Mouse (Mus musculus) CD8-positive naive resting alpha-beta T cell, adult 2 months (primary cell): ENCODE data around the gene Rph3al.

Experiments used
- DNase-seq, 2 experiments: peaks; one replicate each; pipeline ENCODE4 v3.0.0; 2022; ENCODE audit warnings: low read depth in 2 of 2, low spot score in 2 of 2

Rph3al gene

GRCm38 (mm10) chr11:75833081-75833480 lies 105.1 kb downstream of the Rph3al start:
- DNase-seq = no peak

- no peak for DNase-seq
These were observed 107.8 kb downstream of the Rph3al start for GRCm38 (mm10) chr11:75830386-75830785.

GRCm38 (mm10) chr11:75827414-75827813 lies 110.8 kb downstream of the Rph3al start:
- DNase-seq = no peak

GRCm38 (mm10) chr11:75823506-75823905 lies 114.7 kb downstream of the Rph3al start:
- no peak for DNase-seq

GRCm38 (mm10) chr11:75813085-75813484 lies 125.1 kb downstream of the Rph3al start:
- DNase-seq = no peak

GRCm38 (mm10) chr11:75811900-75812299 lies 126.3 kb downstream of the Rph3al start:
- DNase-seq = no peak

- DNase-seq = no peak
These were observed 127.7 kb downstream of the Rph3al start for GRCm38 (mm10) chr11:75810526-75810925.

GRCm38 (mm10) chr11:75807486-75807885 lies 130.7 kb downstream of the Rph3al start:
- no peak for DNase-seq

- DNase-seq = no peak
These were observed 136.3 kb downstream of the Rph3al start for GRCm38 (mm10) chr11:75801771-75802550.

GRCm38 (mm10) chr11:75801369-75801768 lies 136.9 kb downstream of the Rph3al start:
- no peak for DNase-seq

- no peak for DNase-seq
These were observed 141.5 kb downstream of the Rph3al start for GRCm38 (mm10) chr11:75796536-75797246.

- DNase-seq = peak; percentile 12 to 18
These were observed 142.2 kb downstream of the Rph3al start, which contains the start of gene Doc2b for GRCm38 (mm10) chr11:75796029-75796445. Gene Doc2b (minus strand): TSS chr11:75796049.

- DNase-seq = no peak
These were observed 142.9 kb downstream of the Rph3al start for GRCm38 (mm10) chr11:75795321-75795636.

GRCm38 (mm10) chr11:75794602-75795320 lies 143.5 kb downstream of the Rph3al start:
- no peak for DNase-seq

- DNase-seq = no peak
These were observed 144.9 kb downstream of the Rph3al start for GRCm38 (mm10) chr11:75793351-75793750.

GRCm38 (mm10) chr11:75792535-75792934 lies 145.7 kb downstream of the Rph3al start:
- no peak for DNase-seq

- DNase-seq = no peak
These were observed 152.3 kb downstream of the Rph3al start for GRCm38 (mm10) chr11:75785897-75786296.

GRCm38 (mm10) chr11:75783799-75784198 lies 154.4 kb downstream of the Rph3al start:
- no peak for DNase-seq

GRCm38 (mm10) chr11:75781919-75782318 lies 156.3 kb downstream of the Rph3al start:
- DNase-seq = peak; percentile 46 to 55
